Mouse (Mus musculus) heart, postnatal 4 days (tissue): Measurements from ENCODE around the gene Ccnq. TPM values are rescaled to one million over a fixed set of nuclear protein-coding genes. Genes with fewer than 3 reads are reported as not detected.

Source experiments
- DNase-seq: peaks from one replicate; pipeline ENCODE4 v3.0.0; 2021
- total RNA-seq, 2 experiments: library from RNA; stranded (reverse); gene quantifications; 2 replicates each; pipeline ENCODE4 v1.2.3; 2021

Gene Ccnq
- total RNA-seq: 10 to 100 TPM; 22.2 to 22.3 TPM

DNA sequence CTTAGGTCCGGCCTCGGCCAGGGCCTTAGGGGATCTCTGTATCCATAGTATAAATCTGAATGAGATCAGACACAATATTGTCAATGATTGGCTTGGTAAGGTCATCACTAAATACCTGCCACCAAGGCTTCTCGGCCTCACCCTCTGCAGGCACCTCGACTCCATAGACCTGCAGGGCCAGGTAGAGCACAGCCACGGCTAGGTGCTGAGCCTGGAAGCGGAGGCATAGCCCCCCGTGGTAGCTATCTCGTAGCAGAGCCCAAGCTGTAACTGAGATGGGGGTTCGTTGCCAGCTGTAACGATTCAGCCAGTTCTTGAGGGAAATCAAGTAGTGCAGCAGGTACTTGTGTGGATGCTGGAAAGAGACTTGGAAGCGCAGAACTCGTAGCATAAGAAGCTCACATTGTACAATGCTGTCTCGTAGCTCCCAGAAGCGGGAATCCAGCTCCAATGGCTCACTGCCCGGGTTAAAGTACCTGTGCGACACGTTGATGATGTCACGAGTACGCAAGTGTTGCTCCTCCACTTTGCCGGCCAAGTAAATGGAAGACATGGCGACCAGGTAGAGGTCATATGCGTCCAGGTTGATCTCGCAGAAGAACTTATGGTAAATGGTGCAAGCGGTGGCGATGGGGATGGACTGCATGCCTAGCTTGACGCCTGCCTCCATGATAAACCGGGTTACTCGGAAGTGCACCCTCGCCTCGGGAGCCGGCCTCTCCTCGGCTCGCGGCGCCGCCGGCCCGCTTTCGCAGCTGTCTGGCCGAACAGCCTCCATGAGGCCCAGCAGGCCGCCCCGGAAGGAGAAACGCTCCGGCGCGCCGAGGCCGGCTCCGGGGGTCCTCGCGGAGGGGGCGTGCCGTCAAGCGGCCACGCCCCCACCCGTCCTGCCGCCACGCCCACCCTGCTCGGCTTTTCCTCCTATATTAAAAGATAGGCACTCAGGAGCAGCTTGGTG lies at the start of gene Ccnq:
Ccnq (minus strand) TSS at position 845 of the 958 bp plus-strand sequence.
- peak; percentile 85 for DNase-seq

DNA sequence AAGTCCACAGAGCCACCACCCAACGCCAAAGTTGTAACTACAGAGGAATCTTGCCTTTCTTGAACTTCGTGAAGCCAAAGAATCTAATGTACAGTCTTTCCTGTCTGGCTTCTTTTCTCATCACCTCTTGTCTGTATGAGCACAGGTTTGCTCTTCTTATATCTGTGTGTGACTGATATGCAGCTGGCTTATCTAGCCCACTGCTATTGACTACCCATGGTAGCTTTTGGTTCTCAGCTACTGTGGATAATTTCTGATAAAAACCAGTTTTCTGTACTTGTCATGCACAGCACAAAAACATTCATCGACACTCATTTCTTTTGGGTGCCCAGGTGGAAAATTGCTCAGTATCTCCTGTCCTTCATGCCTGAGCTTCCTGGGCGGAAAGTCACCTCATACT lies 49.6 kb upstream of the Ccnq start:
- DNase-seq: no peak

DNA sequence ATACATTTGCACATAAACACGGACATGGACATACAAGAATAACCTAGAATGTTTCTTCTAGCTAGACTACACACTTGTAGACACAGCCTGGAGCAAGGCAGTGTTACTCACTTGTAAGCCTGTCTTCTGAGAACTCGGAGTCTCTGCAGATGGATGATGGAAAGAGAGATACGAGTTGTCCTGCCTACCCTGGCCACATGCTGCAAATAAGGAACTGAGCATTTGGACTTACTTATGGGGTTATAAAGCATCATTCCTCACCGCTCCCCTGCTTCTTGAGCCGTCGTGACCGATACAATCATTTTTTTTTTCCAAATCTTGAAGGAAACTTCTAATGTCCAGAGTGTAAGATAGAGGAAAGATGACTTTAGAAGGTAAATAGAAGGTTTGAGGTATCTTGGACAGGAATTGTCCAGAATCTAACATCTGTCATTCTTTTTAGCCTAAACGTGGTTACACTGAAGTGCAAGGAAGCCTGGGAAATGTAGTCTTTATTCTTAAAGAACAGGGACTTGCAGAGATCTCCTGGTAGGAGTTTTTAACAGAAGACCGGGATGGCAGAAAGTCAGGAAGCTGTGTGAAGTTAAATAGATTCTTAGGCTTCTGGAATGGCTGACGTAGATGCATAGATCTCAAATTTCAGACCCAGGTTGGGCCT lies 44.7 kb upstream of the Ccnq start:
- DNase-seq: no peak

DNA sequence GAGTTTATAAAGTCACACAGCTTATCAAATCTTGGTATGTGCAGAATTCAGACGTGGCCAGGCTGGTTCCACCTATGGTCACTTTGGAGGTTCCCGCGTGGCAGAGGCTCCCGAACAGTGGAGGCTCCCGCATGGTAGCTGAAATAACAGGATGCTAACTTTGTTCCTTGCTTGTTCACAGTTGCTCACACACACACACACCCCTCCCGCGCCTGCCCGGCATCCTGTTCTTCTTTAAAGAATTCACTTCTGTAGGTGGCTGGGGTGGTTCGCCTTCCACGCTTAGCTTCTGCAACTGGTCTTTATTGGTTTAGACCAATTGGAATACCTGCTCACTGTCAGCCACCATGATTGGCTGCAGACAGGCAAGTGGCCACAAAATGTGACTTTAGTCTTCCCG lies 41.6 kb upstream of the Ccnq start:
- DNase-seq: no peak

DNA sequence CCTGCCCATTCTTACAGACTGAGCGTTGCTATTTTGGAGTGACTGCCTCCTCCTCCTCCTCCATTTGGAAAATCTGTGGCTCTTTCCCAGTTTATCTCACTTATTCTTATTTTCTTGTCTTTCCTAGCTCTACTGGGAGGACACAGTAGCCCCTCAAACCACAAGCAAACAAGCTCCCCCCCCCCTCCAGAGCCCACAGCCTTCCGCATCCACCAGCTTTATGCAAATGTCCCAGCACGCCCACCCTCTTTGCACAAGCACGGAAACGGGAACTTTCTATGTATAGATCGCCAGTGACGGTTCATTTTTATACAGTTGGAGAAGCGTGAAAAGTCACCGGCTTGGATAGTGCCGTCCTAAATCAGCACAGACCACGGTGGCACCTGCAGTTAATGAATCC lies 40.9 kb upstream of the Ccnq start:
- no peak for DNase-seq

DNA sequence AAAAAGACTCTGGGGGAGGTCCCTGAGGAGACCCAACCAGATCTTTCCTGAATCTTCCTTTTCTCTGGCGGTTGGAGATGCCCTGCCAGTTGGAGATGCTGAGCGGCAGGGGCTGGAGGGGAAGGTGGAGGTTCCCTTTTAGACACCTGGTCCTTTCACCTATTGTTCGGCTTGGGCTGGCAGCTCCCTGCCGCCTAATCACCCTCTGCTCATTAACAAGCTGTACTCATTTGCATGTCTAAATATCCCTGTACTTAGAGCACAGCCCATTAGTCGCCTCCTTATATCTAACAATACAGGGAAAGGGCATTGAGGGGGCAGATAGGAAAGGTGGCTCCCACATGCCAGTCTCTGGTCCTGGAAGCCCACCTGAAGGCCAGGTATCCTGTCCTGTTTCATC lies 40.5 kb upstream of the Ccnq start:
- no peak for DNase-seq

DNA sequence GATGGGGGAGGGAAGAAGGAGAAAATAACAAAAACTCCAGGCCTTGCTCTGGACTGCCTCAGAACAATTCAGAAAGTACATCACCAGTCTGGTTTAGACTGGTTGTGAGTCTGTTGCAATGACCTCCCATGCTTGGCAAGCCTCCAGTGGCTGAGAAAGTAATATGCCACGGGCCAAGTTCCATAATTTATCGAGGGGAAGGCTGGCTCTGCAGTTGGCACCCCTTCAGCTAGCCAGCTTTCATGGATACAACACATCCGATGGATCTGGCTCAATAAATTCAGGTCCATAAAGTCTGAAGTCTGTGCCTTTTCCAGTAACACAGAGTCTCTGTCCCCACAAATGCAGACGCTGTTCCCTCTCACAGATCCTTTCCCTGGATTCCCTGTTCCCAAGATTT lies 40.1 kb upstream of the Ccnq start:
- peak; percentile 76 for DNase-seq

DNA sequence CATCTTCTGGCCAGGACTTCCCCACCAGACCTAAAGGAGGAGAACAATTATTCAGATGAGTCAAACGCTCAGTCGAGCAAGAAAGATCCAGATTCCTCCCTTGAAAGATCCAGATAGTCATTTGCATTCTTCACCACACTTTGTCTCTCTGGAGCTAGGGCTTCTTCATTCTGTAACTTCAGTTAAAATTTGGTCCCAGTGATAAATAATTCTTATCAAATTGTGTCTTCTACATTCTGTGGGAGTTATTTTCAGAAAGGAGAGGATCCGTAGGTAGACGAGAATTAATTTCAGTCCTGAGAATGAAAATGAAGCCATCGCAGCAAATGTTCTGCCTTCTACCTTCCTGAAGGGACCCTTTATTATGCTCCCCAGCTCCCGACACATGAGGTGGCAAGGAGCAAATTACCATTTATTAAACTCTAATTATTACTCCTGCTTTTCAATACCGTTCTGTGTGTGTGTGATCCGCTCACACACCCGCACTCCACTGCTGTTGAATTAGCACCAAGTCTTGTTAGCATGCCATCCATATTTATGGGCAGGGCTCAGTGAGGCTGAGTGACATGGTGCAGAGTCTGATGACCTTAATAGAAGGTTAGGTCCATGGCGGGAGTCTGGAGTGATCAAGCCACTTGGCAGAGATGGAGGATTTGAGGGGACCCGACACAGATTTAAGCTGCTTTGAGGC lies 38.0 kb upstream of the Ccnq start:
- no peak for DNase-seq

DNA sequence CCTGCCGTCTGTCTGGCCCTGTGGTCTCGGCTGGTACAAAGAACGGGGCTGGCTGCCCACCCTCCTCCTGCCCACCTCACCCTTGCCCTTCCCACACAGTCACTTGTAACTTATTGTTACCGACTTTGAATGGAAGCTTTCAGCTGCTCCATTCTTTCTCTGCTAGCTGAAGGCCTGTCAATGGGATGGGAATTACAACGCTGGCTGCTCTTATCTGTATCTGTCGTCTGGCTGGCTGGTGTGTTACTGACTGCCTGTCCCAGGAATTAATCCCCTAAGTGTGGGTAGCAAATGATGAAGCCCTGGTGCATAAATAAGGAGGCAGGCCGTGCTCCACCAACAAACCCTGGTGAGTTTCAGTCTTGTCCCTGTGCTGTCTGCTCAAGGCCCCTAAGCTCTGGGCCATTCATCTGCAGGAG lies 34.5 kb upstream of the Ccnq start:
- no peak for DNase-seq

DNA sequence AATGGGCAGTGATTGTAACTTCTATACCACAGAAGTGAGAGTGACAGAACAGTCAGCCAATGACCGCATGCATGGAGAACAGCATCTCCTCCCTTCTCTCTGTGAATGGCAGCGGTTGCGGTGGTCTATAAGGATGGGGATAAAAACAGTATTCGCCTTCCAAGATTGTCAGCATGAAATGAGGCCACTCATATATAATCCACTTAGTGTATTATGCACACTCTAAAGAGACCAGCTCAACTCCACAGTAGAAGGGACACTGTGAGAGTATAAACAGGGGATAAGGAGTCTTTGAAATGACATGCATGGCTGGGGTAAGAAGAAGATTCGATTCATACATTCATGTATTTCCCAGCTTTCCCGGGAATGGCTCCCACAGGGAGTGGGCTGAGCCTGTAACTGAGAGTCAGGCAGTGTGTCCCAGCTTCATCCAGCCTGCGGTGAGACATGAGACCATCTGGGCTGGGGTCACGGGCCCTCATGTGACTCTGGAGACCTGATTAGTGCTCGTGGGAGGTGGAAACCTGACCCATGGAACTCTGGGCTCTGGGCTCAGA lies 31.3 kb upstream of the Ccnq start:
- DNase-seq: no peak

DNA sequence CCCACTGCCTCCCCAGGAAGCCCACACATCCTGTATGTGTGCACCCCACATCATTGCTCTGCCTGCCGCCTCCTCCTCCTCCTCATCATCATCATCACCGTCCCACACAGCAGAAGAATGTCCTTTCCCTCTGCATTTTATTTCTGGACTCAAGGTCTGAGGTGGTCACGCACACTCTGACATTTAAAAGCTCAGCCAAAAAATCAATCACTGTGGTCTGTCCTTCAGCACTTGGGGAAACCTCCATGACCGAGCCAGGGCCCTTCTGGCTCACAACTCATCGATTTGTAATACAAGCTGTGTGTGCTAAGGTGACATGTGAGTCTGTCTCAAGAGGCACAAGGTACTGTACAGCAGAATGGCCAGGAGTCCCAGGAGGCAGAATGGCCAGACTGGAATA lies 30.8 kb upstream of the Ccnq start:
- DNase-seq: no peak

DNA sequence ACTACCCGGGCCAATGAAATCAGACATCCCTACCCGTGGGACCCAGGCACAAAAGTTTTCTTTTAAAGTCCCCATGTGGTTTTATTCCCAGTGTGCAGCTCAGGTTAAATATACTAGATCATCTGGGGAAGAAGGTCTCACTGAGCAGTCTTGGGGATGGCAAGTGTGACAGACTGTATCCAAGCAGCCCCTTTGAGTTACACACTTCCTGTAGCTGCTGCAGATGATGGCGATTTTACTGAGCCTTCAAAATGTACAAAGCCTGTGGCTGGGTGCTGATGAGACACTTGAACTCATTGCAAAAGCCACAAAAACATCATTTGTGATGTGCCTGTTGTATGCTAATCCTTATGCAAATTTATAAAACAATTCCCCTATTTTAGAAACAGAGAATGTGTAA lies 29.0 kb upstream of the Ccnq start:
- DNase-seq: no peak

DNA sequence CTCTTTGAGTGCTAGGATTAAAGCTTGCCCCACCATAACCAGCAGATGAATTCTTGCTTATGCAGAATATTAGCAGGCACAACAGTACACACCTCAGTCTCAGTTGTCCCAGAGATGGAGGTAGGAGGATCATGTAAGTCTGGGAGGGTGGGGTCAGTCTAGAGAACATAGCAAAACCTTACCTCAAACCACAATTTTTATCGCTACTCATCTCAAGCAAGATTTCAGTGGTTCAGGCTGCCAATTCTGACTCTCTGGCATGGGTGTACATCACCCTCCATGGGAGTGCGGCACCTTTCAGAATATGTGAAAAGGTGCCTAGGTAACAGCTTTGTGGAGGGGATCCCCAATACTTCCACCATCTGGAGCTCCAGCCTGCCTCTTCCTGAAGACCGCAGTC lies 28.5 kb upstream of the Ccnq start:
- DNase-seq: no peak

DNA sequence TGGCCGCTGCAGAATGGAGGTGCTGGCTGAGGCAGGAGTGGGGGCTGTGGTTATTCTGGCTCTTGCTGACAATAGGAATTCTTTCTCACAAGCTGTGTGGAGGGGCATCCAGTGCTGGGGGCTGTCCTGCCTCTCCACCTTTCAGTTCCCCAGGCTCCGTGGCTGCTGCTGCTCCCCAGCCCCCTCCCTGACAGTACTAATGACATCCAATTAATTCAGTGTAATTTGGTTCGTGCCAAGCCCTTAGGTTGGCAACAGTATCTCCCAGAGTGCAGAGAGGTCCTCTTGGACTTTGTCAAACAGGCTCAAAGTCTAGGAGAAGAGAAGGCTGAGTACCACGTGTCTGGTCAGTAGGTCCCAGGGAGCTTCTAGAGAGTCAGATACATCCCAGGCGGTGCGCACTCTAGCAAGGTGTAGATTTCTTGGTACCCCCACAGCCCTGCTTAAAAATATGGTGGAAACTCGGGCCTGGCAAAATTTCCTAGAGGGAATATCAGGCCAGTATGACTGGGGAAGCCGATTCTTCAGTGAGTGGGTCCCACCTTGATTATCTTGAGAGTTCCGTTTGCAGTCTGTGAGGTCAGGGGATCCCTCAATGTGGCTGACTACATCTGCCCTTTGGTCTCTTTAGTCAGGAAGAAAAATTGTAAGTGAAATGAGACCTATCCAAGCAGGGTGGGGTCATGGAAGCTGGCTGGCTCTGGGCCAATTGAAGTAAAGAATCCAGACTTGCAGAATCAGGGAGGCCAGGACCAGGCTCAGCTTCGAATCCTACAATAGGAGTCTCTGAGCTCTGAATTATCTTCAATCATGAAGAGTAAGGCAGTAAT lies 26.5 kb upstream of the Ccnq start:
- DNase-seq: no peak

DNA sequence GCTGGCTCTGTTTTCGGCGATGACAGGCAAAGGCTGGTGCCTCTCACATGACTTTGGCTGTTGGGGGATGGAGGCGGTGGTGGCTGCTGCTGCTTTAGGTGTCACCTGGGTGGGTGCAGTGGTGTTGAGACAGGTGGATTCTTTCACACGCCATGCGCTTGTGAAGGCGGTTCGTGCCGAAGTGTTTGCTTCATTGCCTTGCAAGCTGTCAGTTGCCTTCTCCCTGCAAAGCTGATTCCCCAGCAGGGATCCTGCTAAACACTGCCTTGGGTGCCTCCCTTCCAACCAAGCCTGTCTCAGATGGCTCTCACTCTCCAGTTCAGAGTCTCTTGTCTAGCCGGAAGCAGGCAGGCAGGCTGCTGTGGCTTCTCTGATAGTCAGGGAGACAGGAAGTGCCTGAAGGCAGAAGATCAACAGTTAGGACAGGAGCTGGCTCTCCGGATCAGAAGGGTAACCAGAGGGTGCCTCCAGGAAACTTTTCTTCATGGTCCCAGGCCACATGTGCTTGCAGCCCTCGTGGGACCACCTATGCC lies 20.3 kb upstream of the Ccnq start:
- peak; percentile 12 for DNase-seq

DNA sequence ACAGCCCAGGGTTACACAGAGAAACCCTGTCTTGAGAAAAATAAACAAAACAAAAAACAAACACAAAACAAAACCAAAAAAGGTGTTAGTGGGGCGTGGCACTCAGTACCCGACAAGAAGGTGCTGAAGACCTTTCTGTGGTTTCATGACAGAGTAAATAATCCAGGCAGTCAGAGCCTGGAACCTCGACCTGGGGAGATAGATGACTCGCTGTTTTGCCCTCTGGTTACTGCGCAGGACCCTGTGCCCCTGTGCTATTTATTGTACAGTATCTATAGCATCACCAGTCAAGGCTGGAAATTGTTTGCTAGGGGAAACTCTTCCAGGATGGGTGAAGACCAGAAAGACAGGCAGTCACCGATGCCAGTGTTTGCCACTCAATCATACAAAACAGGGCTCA lies 18.9 kb upstream of the Ccnq start:
- no peak for DNase-seq

DNA sequence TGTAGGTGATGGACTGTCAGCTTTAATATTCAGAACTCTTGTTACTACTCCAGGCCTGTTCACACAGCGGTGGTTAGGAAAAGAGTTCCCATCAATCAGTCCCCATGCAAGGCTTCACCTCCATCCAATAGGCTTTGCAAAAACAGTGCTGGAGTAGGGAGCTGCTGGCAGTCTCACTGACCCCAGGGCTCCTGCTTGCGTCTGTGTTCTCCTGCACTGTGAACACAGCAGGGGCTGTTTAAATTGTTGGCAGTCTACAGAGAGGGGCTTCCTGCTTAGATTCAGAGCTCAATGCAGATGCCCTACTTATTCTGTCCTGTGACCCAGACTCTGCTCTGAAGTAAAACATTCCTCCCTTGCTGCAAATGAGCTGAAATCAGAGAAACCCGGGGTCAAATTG lies 17.2 kb upstream of the Ccnq start:
- no peak for DNase-seq

DNA sequence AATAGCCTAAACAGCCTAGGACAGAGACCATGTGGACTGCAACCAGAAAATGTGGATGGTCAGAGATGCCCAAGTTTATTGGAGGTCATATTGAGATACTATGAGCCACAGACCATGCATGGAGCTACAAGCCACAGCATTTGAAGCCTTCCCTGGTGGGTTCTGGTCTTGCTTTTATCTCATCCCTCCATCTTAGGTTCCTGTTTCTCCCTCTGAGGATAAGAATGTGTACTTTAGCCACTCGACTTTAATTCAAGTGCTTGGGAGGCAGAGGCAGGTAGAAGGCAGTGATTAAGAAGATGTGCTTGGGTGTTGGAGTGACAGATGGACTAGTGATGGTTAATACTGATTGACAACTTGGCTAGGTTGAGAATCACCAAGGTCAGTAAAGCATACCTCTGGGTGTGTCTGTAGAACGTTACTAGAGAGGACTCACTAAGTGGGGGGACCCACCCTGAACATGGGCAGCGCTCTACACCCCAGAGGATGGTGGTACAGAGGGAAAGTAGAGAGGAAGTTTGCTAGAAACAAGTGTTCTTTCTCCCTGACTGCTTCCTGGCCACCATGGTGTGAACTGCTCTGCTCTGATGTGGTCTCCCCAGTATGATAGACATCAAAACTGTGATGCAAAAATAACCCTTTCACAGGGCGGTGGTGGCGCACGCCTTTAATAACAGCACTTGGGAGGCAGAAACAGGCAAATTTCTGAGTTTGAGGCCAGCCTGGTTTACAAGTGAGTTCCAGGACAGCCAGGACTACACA lies 14.7 kb upstream of the Ccnq start:
- DNase-seq: no peak

DNA sequence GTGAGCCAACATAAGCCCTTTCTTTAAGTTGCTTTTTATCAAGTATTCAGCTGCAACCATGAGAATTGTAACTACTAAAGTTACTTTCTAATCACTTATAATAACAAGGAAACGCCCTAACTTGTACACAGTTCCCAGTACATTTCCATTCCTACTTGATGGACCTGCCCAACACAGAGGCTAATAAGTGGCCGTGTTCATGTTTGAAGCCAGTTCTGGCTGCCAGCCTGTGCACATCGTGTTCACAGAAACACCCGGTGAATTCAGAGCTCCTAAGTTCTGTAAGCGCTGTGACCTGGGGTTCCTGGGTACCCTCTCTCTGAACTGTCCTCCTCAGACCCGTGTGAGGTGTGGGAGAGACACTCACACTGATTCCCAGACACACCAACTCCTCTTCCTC lies 13.3 kb upstream of the Ccnq start:
- DNase-seq: no peak

DNA sequence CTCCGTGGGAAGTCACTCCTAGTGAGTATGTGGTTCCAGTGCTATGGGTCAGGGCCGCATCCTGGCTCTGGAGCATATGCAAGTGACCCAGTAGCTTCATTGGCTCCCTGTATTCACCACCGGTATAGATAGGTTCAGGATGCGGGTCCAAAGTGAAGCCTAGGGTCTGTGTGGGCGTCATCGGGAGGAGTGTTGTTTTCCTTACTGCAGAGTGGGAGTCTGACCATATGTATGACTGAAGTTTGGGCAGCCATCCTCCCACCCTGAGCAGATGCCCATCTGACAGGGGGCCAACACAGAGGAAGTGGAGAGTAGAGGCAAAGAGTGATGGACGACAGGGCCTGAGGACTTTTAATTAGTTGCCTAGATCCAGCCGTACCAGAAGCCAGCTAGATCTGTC lies 12.8 kb upstream of the Ccnq start:
- DNase-seq: no peak

DNA sequence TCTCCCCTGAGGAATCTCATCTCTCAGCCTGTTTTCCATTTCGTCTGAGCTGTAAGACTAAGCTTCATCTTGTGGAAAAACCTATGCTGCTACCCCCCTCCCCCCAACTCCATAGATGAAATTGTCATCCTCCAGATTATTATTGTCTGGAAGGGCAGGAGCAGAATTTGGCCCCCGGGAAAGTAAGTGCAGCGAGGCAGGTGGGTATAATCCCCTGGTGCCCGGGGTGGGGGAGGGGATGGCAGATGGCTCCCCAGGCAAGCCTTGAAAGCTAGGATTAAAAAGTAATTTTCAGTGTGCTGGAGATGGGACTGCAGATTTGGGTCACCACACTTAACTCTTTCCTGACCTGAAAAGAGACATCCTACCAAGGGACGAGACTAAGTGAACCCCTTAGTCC lies 10.7 kb upstream of the Ccnq start:
- no peak for DNase-seq
